Mouse (Mus musculus) lung, adult 2 months (tissue): Measurements from ENCODE around the gene Myo1g.

Experiments used
- CTCF ChIP-seq: fragments of 200-500 bp; IDR thresholded peaks from 2 replicates; pipeline ENCODE4 v1.5.1; 2011; ENCODE audit warnings: mild to moderate bottlenecking, low read length, control low read depth; ENCODE audit not compliant: insufficient read depth
- POLR2A ChIP-seq: fragments of 200-500 bp; IDR thresholded peaks from 2 replicates; pipeline ENCODE4 v1.6.1; 2011; ENCODE audit warnings: low read depth, mild to moderate bottlenecking, control low read depth, low read length, borderline replicate concordance; ENCODE audit errors: extremely low read depth

DNA sequence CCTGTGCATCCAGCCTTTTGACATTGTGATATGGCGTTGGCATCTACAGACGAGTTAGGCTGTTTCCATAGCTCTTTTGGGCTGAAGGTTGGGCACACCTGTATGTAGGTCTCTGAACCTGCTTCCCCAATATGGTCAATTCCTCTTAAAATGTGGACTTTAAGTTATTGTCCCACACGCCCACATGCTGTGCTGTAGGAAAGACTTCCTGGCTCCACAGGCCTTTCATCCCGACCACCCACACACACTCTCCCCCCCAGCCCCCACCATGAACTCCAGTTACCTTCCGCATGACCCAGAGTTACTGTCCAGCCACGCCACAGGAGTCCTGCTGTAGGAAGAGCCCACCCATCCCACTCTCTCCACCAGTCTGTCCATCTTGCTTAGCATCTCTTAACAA, 33.8 kb downstream of the Myo1g start:
- TF ChIP-seq POLR2A (no peak), CTCF (no peak)
